Mouse (Mus musculus): ENCODE results near the gene Pygo2. TPM values are rescaled to one million over a fixed set of nuclear protein-coding genes. Genes with fewer than 3 reads are reported as not detected.

Gene Pygo2
- polyA plus RNA-seq, 1 experiment from 2014 or later = 30.4 TPM

DNA sequence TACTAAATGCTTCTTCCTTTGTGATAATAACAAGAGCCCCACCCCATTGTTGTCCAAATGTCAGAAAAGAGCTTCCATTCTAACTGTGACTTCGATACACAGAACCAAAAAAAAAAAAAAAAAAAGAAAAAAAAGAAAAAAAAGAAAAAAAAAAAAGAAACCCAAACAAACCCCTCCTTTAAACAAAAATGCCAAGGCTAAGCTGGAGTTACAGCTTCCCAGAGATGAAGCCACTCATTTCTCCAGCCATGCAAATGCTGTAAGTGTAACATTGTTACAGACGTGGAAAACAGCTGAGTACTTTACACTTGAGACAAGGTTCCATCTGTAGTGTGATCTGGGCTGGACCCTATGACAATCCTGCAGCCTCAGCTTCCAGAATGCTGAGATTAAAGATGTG, 12.9 kb upstream of the Pygo2 start:
- no peak for ATAC-seq
- peak overlapping the region; percentile 88 for H3K27ac ChIP-seq

DNA sequence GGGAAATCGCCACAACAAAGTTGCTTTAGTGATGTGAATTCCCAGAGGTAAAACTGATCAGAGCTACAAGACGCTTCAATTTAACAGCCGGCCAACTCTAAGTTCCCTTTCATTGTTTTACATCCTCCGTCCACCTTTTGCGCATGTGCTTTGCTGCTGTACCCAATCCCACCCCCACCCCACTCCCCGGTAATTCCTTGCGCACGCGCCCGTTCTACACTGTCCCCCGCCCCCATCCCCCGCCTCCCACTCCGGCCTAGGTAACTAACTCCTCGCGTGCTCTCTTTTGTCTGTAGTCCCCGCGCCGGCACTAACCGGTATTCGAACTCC, 12.2 kb upstream of the Pygo2 start:
- peak overlapping the region; percentile 62 for H3K4me3 ChIP-seq
- under 1% methylated on average over 20 of the region's 20 CpGs for WGBS

More for the DNA sequence above, 12.9 kb upstream of the Pygo2 start:
- Histone ChIP-seq H3K27me3 (no peaks in the 10 kb centered on the region), H3K4me2 (peak overlapping the region; percentile 91), H3K4me3 (peak overlapping the region; percentile 62), H3K36me3 (ENCODE audit: poor library complexity, severe bottlenecking) (peaks cover 30% of the 10 kb centered on the region), H3K4me1 (peaks cover 46% of the 10 kb centered on the region), H3K9me3 (replicated peaks) (no peaks in the 10 kb centered on the region), H3K9ac (peak overlapping the region; percentile 71)
- WGBS = 28% methylated on average over 2 of the region's 2 CpGs

DNA sequence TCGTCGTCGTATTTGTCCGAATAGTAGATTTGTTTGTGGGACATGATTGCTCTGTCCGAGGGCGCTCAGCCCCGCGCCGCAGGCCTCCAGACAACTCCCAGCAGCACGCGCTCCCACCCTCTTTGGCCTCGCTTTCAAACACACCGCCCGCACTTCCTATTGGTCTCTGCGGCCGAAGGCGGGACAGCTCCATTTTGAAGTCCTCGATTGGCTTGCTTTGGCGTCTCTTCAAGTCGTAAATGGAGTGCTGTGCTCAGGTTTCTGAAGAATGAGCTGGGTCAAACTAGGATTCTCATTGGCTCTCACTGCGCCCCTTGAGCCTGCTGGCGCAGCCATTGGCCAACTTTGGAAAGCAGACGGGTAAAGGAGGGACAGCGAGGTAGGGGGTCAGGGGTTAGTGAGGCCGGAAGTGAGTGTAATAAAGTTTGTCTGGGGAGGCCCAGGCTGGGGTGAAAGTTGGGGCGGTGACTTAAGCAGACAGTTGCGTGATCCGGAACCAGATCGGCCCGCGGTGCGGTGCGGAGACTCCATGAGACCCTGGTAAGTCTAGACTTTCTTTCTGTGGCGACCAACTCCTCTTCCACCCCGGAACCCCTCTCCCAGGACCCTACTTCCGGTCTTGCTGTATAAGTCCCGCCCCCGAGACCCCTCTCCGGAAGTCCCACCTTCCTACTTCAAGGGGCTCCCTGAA, 11.7 kb upstream of the Pygo2 start, which contains the start of the genes Cks1b and Shc1:
Cks1b (minus strand) TSS at position 214 of the 691 bp plus-strand sequence.
Shc1 (plus strand) TSS at position 274 of the 691 bp plus-strand sequence.
- peaks cover 28% of the 10 kb centered on the region for H3K36me3 ChIP-seq (ENCODE audit: poor library complexity, severe bottlenecking)
- H3K27me3 ChIP-seq = no peaks in the 10 kb centered on the region
- H3K9ac ChIP-seq = peak within 1 kb of the TSS; percentile 73
- no peaks in the 10 kb centered on the region for H3K9me3 ChIP-seq (replicated peaks)
- H3K4me1 ChIP-seq = peaks cover 49% of the 10 kb centered on the region
- H3K27ac ChIP-seq = peak within 1 kb of the TSS; percentile 88
- peak within 1 kb of the TSS; percentile 91 for H3K4me2 ChIP-seq
- WGBS = under 1% methylated on average over 39 of the region's 39 CpGs
- peak; percentile 95 for ATAC-seq
- H3K4me3 ChIP-seq = peak within 1 kb of the TSS; percentile 62

More for the DNA sequence above, 12.2 kb upstream of the Pygo2 start:
- Histone ChIP-seq H3K27me3 (no peaks in the 10 kb centered on the region), H3K4me2 (peak overlapping the region; percentile 91), H3K9me3 (replicated peaks) (no peaks in the 10 kb centered on the region), H3K4me1 (peaks cover 49% of the 10 kb centered on the region), H3K9ac (peak overlapping the region; percentile 71), H3K36me3 (ENCODE audit: poor library complexity, severe bottlenecking) (peaks cover 30% of the 10 kb centered on the region), H3K27ac (peak overlapping the region; percentile 88)
- peak; percentile 62 for ATAC-seq

DNA sequence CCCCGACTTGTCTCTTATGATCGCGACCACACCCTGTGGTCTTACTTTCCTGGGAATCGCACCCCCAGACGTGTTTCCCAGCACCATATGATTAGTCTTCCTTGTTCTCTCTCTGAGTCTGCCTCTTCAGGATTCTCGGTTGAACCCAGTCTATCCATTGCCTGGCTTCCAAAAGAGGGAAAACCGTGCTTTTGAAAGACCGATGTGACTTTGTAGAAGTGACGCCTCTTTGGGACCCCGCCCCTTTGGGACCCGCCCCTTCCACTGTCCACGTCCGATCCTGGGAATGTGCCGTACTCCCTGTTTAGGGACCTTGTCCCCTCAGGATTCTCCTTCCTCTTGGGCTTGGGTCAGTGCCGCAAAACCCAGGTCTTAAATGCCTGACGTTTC, 11.2 kb upstream of the Pygo2 start:
- peak; percentile 9 for ATAC-seq
- WGBS = under 1% methylated on average over 16 of the region's 16 CpGs
- Histone ChIP-seq H3K9me3 (replicated peaks) (no peaks in the 10 kb centered on the region), H3K27ac (peak overlapping the region; percentile 88), H3K27me3 (no peaks in the 10 kb centered on the region), H3K4me3 (peak overlapping the region; percentile 62), H3K36me3 (ENCODE audit: poor library complexity, severe bottlenecking) (peaks cover 25% of the 10 kb centered on the region), H3K9ac (peak overlapping the region; percentile 73), H3K4me2 (peak overlapping the region; percentile 91), H3K4me1 (peaks cover 49% of the 10 kb centered on the region)

DNA sequence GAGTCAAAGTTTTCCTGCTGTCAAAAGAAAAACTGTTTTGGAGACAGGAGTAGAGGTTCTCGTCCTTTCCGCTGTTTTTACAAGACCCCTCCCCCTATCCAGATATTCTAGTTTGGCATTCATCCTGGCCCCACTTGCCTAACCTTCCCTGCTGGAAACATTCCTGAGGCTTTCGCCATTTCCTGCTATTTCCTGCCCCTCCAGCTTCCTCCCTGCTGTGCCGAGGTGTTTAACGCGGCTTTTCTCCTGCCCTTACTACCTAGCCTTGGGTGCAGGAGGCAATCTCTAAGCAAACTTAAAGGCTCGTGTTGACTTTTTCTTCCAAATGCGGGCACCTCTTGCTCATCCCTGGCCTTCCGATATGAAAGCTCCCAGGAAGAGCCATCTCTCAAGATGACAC, 10.4 kb upstream of the Pygo2 start:
- Histone ChIP-seq H3K4me1 (peaks cover 49% of the 10 kb centered on the region), H3K4me2 (peak overlapping the region; percentile 91), H3K27ac (peak overlapping the region; percentile 88), H3K9ac (peak overlapping the region; percentile 73), H3K36me3 (ENCODE audit: poor library complexity, severe bottlenecking) (peaks cover 18% of the 10 kb centered on the region), H3K4me3 (peak overlapping the region; percentile 62), H3K27me3 (no peaks in the 10 kb centered on the region), H3K9me3 (replicated peaks) (no peaks in the 10 kb centered on the region)
- no peak for ATAC-seq
- WGBS = 8% methylated on average over 9 of the region's 9 CpGs

DNA sequence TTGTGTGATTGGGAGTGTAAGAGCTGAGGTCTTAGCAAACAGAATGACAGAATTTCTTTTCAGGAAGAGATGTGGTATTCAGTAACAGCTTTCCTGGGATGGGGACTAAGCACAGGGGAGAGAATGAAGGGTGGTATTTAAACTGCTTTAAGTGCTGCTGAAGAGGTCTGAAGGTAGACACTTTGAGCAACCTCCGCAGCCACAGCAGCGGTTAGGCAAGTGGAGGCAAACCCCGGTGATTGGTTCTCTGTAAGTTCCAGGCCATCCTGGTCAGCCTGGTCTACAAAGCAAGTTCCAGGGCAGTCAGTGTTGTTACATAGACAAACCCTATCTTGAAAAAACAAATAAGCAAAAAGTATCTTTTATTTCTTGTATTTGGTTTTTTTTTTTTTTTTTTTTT, 10.0 kb upstream of the Pygo2 start:
- 27% methylated on average over 3 of the region's 3 CpGs for WGBS
- Histone ChIP-seq H3K9ac (peak overlapping the region; percentile 73), H3K9me3 (replicated peaks) (no peaks in the 10 kb centered on the region), H3K4me2 (peak overlapping the region; percentile 91), H3K27me3 (no peaks in the 10 kb centered on the region), H3K27ac (peak overlapping the region; percentile 88; the same call in 1 of the 2 replicates), H3K4me3 (peak overlapping the region; percentile 62), H3K36me3 (ENCODE audit: poor library complexity, severe bottlenecking) (peaks cover 14% of the 10 kb centered on the region), H3K4me1 (peaks cover 49% of the 10 kb centered on the region)
- ATAC-seq = no peak

DNA sequence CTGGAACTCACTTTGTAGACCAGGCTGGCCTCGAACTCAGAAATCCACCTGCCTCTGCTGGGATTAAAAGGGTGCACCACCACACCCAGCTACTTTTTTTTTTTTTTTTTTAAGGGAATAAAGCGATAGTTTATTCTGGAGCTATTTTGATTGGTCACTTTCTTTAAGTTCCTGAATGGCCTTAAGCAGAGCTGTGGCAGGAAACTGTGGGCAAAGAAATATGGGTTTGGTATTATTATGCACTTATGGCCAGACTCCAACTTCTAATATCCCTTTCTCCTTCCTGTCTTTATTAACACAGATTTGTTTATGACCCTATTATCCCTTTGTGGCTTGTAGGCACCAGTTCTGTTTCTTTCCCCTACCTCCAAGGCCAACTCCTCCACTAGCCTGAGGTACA, 9.6 kb upstream of the Pygo2 start:
- H3K27me3 ChIP-seq = no peaks in the 10 kb centered on the region
- peaks cover 49% of the 10 kb centered on the region for H3K4me1 ChIP-seq
- no peak overlapping the region for H3K4me3 ChIP-seq
- H3K9me3 ChIP-seq (replicated peaks) = no peaks in the 10 kb centered on the region
- ATAC-seq = no peak
- H3K27ac ChIP-seq = no peak overlapping the region
- WGBS = 65% methylated on average over 2 of the region's 2 CpGs
- no peak overlapping the region for H3K9ac ChIP-seq
- 0 out of 2 replicates have a peak overlapping the region, but pooled peaks have one; percentile 91 for H3K4me2 ChIP-seq
- H3K36me3 ChIP-seq (ENCODE audit: poor library complexity, severe bottlenecking) = peaks cover 9% of the 10 kb centered on the region

DNA sequence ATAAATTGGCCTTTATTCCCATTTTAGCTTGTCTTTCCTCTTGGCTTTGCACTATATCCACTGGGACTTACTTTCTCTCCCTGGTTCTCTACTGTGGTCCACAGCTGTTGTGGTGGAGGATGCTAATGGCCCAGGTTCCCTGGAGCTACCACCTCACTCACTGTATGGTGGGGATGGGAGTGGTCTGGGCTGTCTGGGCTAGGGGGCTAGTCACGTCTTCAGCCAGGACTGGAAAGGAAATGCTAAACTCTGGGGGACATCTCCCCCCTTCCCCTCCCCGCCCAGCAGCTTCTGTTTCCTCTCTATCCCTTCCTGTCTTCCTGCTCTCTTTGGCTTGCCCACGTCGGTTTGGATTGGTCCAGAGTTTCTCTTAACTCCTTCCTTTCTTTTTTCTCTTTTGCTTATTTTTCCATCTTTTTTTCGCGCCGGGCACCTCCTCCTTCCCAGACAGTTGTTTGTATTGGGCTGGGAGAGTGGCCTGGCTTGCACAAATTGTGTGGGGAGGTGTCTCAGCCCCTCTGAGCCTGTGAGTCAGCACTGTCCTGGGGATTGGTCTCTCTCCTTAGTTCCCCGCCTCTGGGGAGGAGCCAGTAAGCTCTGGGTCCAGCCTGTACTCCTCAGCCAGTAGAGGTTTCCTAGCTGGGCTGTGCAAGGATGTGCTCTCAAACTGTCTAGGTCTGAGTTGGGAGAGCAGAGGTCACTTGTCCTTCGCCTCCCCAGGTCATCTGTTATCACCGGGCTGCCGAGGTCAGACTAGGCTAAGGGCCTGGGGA, 8.8 kb upstream of the Pygo2 start:
- peak; percentile 36; the same call in 1 of the 2 replicates for ATAC-seq
- Histone ChIP-seq H3K4me1 (peaks cover 46% of the 10 kb centered on the region), H3K4me2 (peak overlapping the region; percentile 91), H3K9me3 (replicated peaks) (no peaks in the 10 kb centered on the region), H3K4me3 (peak overlapping the region; percentile 34), H3K27ac (no peak overlapping the region), H3K36me3 (ENCODE audit: poor library complexity, severe bottlenecking) (peaks cover 2% of the 10 kb centered on the region), H3K27me3 (no peaks in the 10 kb centered on the region), H3K9ac (peak overlapping the region; percentile 68)
- WGBS = 5% methylated on average over 11 of the region's 11 CpGs

DNA sequence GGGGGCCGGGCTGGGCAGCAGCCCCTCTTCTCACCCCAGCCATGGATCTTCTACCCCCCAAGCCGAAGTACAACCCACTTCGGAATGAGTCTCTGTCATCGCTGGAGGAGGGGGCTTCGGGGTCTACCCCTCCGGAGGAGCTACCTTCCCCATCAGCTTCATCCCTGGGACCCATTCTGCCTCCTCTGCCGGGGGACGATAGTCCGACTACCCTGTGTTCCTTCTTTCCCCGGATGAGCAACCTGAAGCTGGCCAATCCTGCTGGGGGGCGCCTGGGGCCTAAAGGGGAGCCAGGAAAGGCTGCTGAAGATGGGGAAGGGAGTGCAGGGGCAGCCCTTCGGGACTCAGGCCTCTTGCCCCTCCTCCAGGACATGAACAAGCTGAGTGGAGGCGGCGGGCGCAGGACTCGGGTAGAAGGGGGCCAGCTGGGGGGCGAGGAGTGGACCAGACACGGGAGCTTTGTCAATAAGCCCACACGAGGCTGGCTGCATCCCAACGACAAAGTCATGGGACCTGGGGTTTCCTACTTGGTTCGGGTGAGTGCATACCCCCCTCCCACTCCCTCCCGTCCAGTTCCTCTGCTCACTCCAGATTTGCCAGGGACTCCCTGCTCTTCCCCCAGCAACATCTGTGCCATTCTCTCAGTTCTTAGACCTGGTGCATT, 8.1 kb upstream of the Pygo2 start:
- H3K4me1 ChIP-seq = peaks cover 38% of the 10 kb centered on the region
- no peaks in the 10 kb centered on the region for H3K27me3 ChIP-seq
- peaks cover 5% of the 10 kb centered on the region; the same call in 1 of the 2 replicates for H3K36me3 ChIP-seq (ENCODE audit: poor library complexity, severe bottlenecking)
- ATAC-seq = no peak
- H3K9me3 ChIP-seq (replicated peaks) = no peaks in the 10 kb centered on the region
- H3K9ac ChIP-seq = peak overlapping the region; percentile 68
- 8% methylated on average over 20 of the region's 22 CpGs for WGBS
- H3K27ac ChIP-seq = no peak overlapping the region
- peak overlapping the region; percentile 91 for H3K4me2 ChIP-seq
- H3K4me3 ChIP-seq = peak overlapping the region; percentile 34

DNA sequence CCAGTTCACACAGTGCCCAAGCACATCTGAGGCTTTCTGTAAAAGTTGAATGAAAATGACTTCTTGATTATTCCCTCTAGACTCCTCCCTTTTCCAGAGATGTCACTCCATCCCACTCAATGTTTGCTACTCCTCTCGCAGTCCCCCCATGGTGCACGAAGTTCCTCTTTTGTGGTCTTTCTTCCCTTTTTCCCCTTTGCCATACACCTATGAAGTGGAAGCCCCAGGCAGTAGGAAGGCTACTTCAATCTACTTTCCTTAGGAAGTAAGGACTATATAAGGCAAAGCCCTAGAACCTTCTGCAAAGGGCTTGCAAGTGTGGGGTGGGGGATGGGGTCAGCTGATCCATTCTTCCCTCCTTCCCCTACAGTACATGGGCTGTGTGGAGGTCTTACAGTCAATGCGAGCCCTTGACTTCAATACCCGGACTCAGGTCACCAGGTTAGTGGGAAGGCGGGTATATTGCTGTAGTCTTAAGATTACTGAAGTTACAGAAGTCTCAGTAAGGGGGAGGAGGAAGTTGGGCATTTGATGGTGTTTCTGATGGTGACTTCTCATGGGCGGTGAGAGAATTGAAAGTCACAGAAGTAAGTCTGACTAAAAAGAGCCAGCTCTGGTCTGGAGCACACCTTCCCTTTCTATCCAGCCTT, 7.3 kb upstream of the Pygo2 start:
- no peaks in the 10 kb centered on the region for H3K9me3 ChIP-seq (replicated peaks)
- H3K4me1 ChIP-seq = peaks cover 32% of the 10 kb centered on the region
- no peaks in the 10 kb centered on the region for H3K27me3 ChIP-seq
- H3K27ac ChIP-seq = no peak overlapping the region
- H3K4me3 ChIP-seq = no peak overlapping the region
- H3K36me3 ChIP-seq (ENCODE audit: poor library complexity, severe bottlenecking) = peaks cover 13% of the 10 kb centered on the region
- H3K4me2 ChIP-seq = peak overlapping the region; percentile 91
- 74% methylated on average over 6 of the region's 6 CpGs for WGBS
- H3K9ac ChIP-seq = no peak overlapping the region
- ATAC-seq = no peak

DNA sequence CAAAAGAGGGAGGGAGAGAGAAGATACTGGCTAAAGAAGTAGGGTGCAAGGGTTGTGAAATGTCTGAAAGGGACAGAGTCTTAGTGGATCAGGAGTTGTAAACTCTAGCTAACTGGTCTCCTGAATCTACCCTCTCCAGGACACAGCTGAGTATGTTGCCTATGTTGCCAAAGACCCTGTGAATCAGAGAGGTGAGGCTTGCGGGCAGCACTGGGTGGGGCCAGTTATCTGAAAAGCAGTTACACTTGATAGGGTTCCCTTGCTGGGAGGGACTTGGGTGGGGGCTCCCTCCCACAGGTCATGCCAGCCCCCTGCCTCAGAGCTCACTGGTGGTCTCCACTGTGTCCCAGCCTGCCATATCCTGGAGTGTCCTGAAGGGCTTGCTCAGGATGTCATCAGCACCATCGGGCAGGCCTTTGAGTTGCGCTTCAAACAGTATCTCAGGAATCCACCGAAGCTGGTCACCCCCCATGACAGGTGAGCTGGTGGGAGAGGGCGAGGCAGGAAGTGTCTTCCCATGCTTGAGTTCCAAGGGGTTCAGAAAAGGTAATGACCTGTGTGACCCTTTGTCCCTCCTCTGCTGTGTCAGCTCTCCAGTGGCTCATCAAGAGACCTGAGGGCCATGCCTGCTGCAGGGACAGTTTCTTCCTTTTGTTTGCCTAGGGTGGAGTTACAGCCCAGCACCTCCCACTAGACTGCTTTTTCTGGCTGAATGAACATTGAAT, 5.4 kb upstream of the Pygo2 start:
- Histone ChIP-seq H3K4me2 (no peak overlapping the region), H3K9ac (no peak overlapping the region), H3K9me3 (replicated peaks) (no peaks in the 10 kb centered on the region), H3K4me3 (no peak overlapping the region), H3K4me1 (peaks cover 25% of the 10 kb centered on the region), H3K36me3 (ENCODE audit: poor library complexity, severe bottlenecking) (peaks cover 19% of the 10 kb centered on the region), H3K27ac (no peak overlapping the region), H3K27me3 (no peaks in the 10 kb centered on the region)
- 87% methylated on average over 5 of the region's 5 CpGs for WGBS
- no peak for ATAC-seq
